Mouse (Mus musculus): ENCODE measurements around the gene Nek1. TPM values are rescaled to one million over a fixed set of nuclear protein-coding genes. Genes with fewer than 3 reads are reported as not detected.

Nek1 gene
- polyA plus RNA-seq, 1 experiment from 2014 or later, result 22.0 TPM

GRCm38 (mm10) chr8:61121631-61122030 is 128.6 kb downstream of the Nek1 start:
- WGBS, result 100% methylated on average over 1 of the region's 1 CpGs

GRCm38 (mm10) chr8:61127299-61127861 is 134.4 kb downstream of the Nek1 start:
- no peak overlapping the region for H3K4me3 ChIP-seq (replicated peaks)
- H3K4me2 ChIP-seq (replicated peaks), result no peak overlapping the region
- WGBS, result 61% methylated on average over 2 of the region's 2 CpGs
- no peak overlapping the region for H3K27ac ChIP-seq
- no peaks in the 10 kb centered on the region for H3K9me3 ChIP-seq
- peaks cover 11% of the 10 kb centered on the region for H3K36me3 ChIP-seq
- H3K4me1 ChIP-seq (replicated peaks), result no peaks in the 10 kb centered on the region
- no peaks in the 10 kb centered on the region for H3K27me3 ChIP-seq
- no peak for ATAC-seq
- H3K9ac ChIP-seq (replicated peaks), result no peak overlapping the region

More at GRCm38 (mm10) chr8:61121631-61122030, 128.6 kb downstream of the Nek1 start:
- Histone ChIP-seq H3K27ac (no peak overlapping the region), H3K4me3 (replicated peaks) (no peak overlapping the region), H3K36me3 (peaks cover 27% of the 10 kb centered on the region), H3K9me3 (no peaks in the 10 kb centered on the region), H3K4me1 (replicated peaks) (no peaks in the 10 kb centered on the region), H3K27me3 (no peaks in the 10 kb centered on the region), H3K4me2 (replicated peaks) (no peak overlapping the region), H3K9ac (replicated peaks) (no peak overlapping the region)
- no peak for ATAC-seq

GRCm38 (mm10) chr8:61132561-61133134 is 139.7 kb downstream of the Nek1 start:
- Histone ChIP-seq H3K4me1 (replicated peaks) (no peaks in the 10 kb centered on the region), H3K27ac (no peak overlapping the region), H3K4me2 (replicated peaks) (no peak overlapping the region), H3K36me3 (no peaks in the 10 kb centered on the region), H3K4me3 (replicated peaks) (no peak overlapping the region), H3K9ac (replicated peaks) (no peak overlapping the region), H3K27me3 (no peaks in the 10 kb centered on the region), H3K9me3 (no peaks in the 10 kb centered on the region)
- 89% methylated on average over 4 of the region's 4 CpGs for WGBS
- no peak for ATAC-seq

- Histone ChIP-seq H3K4me1 (replicated peaks) (no peaks in the 10 kb centered on the region; the same call in 1 of the 2 replicates), H3K27ac (no peak overlapping the region), H3K27me3 (no peaks in the 10 kb centered on the region), H3K9ac (replicated peaks) (no peak overlapping the region), H3K4me2 (replicated peaks) (no peak overlapping the region), H3K36me3 (no peaks in the 10 kb centered on the region), H3K9me3 (no peaks in the 10 kb centered on the region), H3K4me3 (replicated peaks) (no peak overlapping the region)
- ATAC-seq, result no peak
- 43% methylated on average over 6 of the region's 6 CpGs for WGBS
Measured at GRCm38 (mm10) chr8:61141869-61142268, 148.9 kb downstream of the Nek1 start.

- WGBS, result 34% methylated on average over 3 of the region's 3 CpGs
- H3K36me3 ChIP-seq, result no peaks in the 10 kb centered on the region
- no peak overlapping the region for H3K9ac ChIP-seq (replicated peaks)
- H3K4me2 ChIP-seq (replicated peaks), result no peak overlapping the region
- H3K4me1 ChIP-seq (replicated peaks), result no peaks in the 10 kb centered on the region; the same call in 1 of the 2 replicates
- H3K27me3 ChIP-seq, result no peaks in the 10 kb centered on the region
- H3K9me3 ChIP-seq, result no peaks in the 10 kb centered on the region
- H3K4me3 ChIP-seq (replicated peaks), result no peak overlapping the region
- no peak overlapping the region for H3K27ac ChIP-seq
- ATAC-seq, result no peak
Measured at GRCm38 (mm10) chr8:61142302-61142701, 149.3 kb downstream of the Nek1 start.

GRCm38 (mm10) chr8:61142845-61143244 is 149.8 kb downstream of the Nek1 start:
- ATAC-seq, result no peak
- Histone ChIP-seq H3K36me3 (no peaks in the 10 kb centered on the region), H3K4me2 (replicated peaks) (no peak overlapping the region), H3K4me1 (replicated peaks) (no peaks in the 10 kb centered on the region; the same call in 1 of the 2 replicates), H3K27me3 (no peaks in the 10 kb centered on the region), H3K27ac (no peak overlapping the region), H3K9ac (replicated peaks) (no peak overlapping the region), H3K9me3 (no peaks in the 10 kb centered on the region), H3K4me3 (replicated peaks) (no peak overlapping the region)

- Histone ChIP-seq H3K36me3 (no peaks in the 10 kb centered on the region), H3K27me3 (no peaks in the 10 kb centered on the region), H3K9ac (replicated peaks) (no peak overlapping the region), H3K4me2 (replicated peaks) (no peak overlapping the region), H3K4me3 (replicated peaks) (no peak overlapping the region), H3K9me3 (no peaks in the 10 kb centered on the region), H3K27ac (no peak overlapping the region), H3K4me1 (replicated peaks) (no peaks in the 10 kb centered on the region)
- ATAC-seq, result peak; percentile 55; the same call in 1 of the 2 replicates
- WGBS, result 49% methylated on average over 5 of the region's 5 CpGs
Measured at GRCm38 (mm10) chr8:61148728-61149127, 155.7 kb downstream of the Nek1 start.

GRCm38 (mm10) chr8:61150596-61150995 is 157.6 kb downstream of the Nek1 start:
- no peak for ATAC-seq
- H3K36me3 ChIP-seq, result no peaks in the 10 kb centered on the region
- 75% methylated on average over 4 of the region's 4 CpGs for WGBS

GRCm38 (mm10) chr8:61156406-61156805 is 163.4 kb downstream of the Nek1 start:
- WGBS, result 67% methylated on average over 1 of the region's 1 CpGs
- H3K9ac ChIP-seq (replicated peaks), result no peak overlapping the region
- no peak overlapping the region for H3K4me3 ChIP-seq (replicated peaks)
- no peaks in the 10 kb centered on the region for H3K36me3 ChIP-seq
- H3K4me1 ChIP-seq (replicated peaks), result no peaks in the 10 kb centered on the region
- H3K4me2 ChIP-seq (replicated peaks), result no peak overlapping the region
- H3K27ac ChIP-seq, result no peak overlapping the region
- H3K9me3 ChIP-seq, result no peaks in the 10 kb centered on the region
- H3K27me3 ChIP-seq, result no peaks in the 10 kb centered on the region
- no peak for ATAC-seq

More at GRCm38 (mm10) chr8:61150596-61150995, 157.6 kb downstream of the Nek1 start:
- Histone ChIP-seq H3K27me3 (no peaks in the 10 kb centered on the region), H3K4me1 (replicated peaks) (no peaks in the 10 kb centered on the region), H3K9ac (replicated peaks) (no peak overlapping the region), H3K4me2 (replicated peaks) (no peak overlapping the region), H3K9me3 (no peaks in the 10 kb centered on the region), H3K4me3 (replicated peaks) (no peak overlapping the region), H3K27ac (no peak overlapping the region)

GRCm38 (mm10) chr8:61158540-61158939 is 165.5 kb downstream of the Nek1 start:
- WGBS, result 84% methylated on average over 3 of the region's 3 CpGs
- Histone ChIP-seq H3K4me3 (replicated peaks) (no peak overlapping the region), H3K27me3 (no peaks in the 10 kb centered on the region), H3K4me1 (replicated peaks) (no peaks in the 10 kb centered on the region), H3K27ac (no peak overlapping the region), H3K9ac (replicated peaks) (no peak overlapping the region), H3K36me3 (no peaks in the 10 kb centered on the region), H3K4me2 (replicated peaks) (no peak overlapping the region), H3K9me3 (no peaks in the 10 kb centered on the region)
- ATAC-seq, result no peak

GRCm38 (mm10) chr8:61161461-61162185 is 168.6 kb downstream of the Nek1 start:
- Histone ChIP-seq H3K4me2 (replicated peaks) (no peak overlapping the region), H3K36me3 (no peaks in the 10 kb centered on the region), H3K4me3 (replicated peaks) (no peak overlapping the region), H3K27me3 (no peaks in the 10 kb centered on the region), H3K4me1 (replicated peaks) (no peaks in the 10 kb centered on the region), H3K9me3 (no peaks in the 10 kb centered on the region), H3K9ac (replicated peaks) (no peak overlapping the region), H3K27ac (no peak overlapping the region)
- no peak for ATAC-seq
- WGBS, result 88% methylated on average over 6 of the region's 6 CpGs

GRCm38 (mm10) chr8:61162186-61162566 is 169.2 kb downstream of the Nek1 start:
- 74% methylated on average over 1 of the region's 1 CpGs for WGBS
- Histone ChIP-seq H3K4me3 (replicated peaks) (no peak overlapping the region), H3K4me2 (replicated peaks) (no peak overlapping the region), H3K36me3 (no peaks in the 10 kb centered on the region), H3K27ac (no peak overlapping the region), H3K9ac (replicated peaks) (no peak overlapping the region), H3K4me1 (replicated peaks) (no peaks in the 10 kb centered on the region), H3K9me3 (no peaks in the 10 kb centered on the region), H3K27me3 (no peaks in the 10 kb centered on the region)
- no peak for ATAC-seq
